Mouse (Mus musculus) forebrain, embryonic 10.5 days (tissue): ENCODE measurements at regions not wholly inside any gene's neighbourhood (a gene's known extent, or its start where the extent isn't known, plus 50 kb on each side); places are given as distances from the start of the nearest gene placed in this dataset.

Source experiments
- DNase-seq: peaks from one replicate; pipeline ENCODE4 v3.0.0-alpha.2; 2017; ENCODE audit warnings: low spot score; ENCODE audit errors: extremely low spot score
- H3K27ac ChIP-seq: fragments of 300-500 bp; sonication (generic); 2 replicates; pipeline ENCODE4 v1.5.1; 2016; ENCODE audit warnings: mild to moderate bottlenecking
- H3K27me3 ChIP-seq: fragments of 300-500 bp; sonication (generic); 2 replicates; pipeline ENCODE4 v1.6.1; 2016; ENCODE audit warnings: mild to moderate bottlenecking; ENCODE audit not compliant: poor library complexity, severe bottlenecking
- H3K36me3 ChIP-seq: fragments of 300-500 bp; sonication (generic); replicated peaks from 2 replicates; pipeline ENCODE4 v1.6.1; 2016; ENCODE audit warnings: mild to moderate bottlenecking, moderate library complexity
- H3K4me1 ChIP-seq: fragments of 300-500 bp; sonication (generic); 2 replicates; pipeline ENCODE4 v1.6.1; 2016
- H3K4me3 ChIP-seq: fragments of 300-500 bp; sonication (generic); 2 replicates; pipeline ENCODE4 v1.5.1; 2016; ENCODE audit warnings: mild to moderate bottlenecking, moderate library complexity
- H3K9me3 ChIP-seq: fragments of 300-500 bp; sonication (generic); 2 replicates; pipeline ENCODE4 v1.6.1; 2016; ENCODE audit warnings: mild to moderate bottlenecking, moderate library complexity
- WGBS: fragments of 180-500 bp; shearing (Covaris S2); methylation state at CpG from one replicate; pipeline ENCODE4 v1.1.7; 2016; 5-methylcytosine and 5-hydroxymethylcytosine counted together

DNA sequence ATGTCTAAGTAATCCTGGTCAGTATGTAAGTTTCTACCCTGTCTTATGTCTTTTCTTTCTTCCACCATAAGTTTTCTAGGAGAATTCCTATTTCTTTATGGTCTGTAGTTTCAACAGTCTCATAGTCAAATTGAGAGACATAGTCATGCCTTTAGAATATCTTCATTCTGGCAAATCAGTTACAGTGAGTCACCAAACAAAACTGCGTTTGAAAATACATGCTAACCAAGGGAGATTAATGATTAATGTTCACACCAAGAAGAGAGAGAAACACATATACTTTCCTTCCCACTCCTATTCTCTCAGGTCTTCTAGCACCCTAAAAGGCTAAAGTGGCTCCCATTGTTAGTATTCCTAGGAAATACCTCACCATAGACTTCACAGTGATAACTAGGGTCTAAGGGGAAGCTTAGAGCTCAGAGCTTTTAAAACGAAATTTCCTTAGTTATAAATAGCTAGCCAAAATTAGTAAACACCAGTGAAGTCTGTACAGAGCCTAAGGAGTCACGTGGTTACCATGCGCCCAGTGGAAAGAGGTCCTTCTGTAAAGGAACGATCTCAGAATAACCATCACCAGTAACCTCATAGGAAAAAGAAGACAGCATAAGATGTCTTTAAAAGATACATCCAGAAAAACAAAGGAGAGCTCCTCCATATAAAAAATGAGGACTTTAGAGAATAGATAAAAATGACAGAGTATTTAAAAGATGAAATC lies 281.8 kb upstream of the Htr2a start:
- WGBS = 91% methylated on average over 5 of the region's 5 CpGs
- no peak for DNase-seq
- Histone ChIP-seq H3K4me3 (no peak overlapping the region), H3K27me3 (no peaks in the 10 kb centered on the region), H3K4me1 (peaks cover 13% of the 10 kb centered on the region), H3K9me3 (no peaks in the 10 kb centered on the region), H3K27ac (no peak overlapping the region), H3K36me3 (no peaks in the 10 kb centered on the region)

DNA sequence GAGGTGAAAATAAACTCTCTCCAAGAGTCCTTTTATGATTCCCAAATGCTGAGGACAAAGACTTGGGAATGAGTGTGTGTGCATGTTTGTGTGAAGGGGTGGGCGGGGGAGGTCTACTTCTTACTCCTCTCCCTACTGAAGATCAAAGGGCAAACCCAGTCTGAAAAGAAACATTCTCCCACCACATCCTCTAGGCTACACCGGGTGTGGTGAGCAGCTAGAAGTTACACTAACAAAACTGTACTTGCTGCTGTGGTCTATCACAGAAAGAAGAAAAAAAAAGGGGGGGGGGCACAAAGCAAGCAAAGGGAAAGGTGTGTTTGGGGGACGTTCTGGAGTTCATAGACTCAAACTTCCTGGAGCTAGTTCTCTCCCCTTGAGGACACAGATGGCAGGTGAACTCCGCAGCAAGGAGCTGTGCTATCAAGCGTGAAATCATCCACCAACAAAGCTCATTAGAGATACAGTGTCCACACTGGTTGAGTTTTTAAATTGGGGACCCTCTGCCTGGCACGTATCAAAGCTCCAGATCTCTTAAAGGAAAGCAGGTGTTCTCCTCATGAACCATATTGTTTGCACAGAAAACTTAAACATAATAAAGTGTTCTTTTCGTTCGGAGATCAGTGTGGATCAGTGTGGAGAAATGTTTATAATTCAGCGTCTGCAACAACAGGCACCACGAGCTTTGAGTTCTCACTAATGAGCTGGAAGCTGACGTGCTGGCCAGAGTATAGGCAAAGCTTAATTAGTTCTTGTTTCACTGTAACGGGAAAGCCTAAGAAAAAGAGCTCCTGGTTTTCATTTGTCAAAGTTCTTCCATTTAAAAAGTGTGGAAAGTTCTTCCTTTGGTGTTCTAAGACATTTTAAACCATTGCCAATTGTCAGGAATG lies 280.7 kb upstream of the Htr2a start:
- peak; percentile 15 for DNase-seq
- Histone ChIP-seq H3K27me3 (no peaks in the 10 kb centered on the region), H3K4me3 (peak overlapping the region; percentile 27; the same call in 1 of the 2 replicates), H3K4me1 (peaks cover 13% of the 10 kb centered on the region), H3K9me3 (no peaks in the 10 kb centered on the region), H3K36me3 (no peaks in the 10 kb centered on the region), H3K27ac (peak overlapping the region; percentile 41; the same call in 1 of the 2 replicates)
- 43% methylated on average over 12 of the region's 12 CpGs for WGBS

DNA sequence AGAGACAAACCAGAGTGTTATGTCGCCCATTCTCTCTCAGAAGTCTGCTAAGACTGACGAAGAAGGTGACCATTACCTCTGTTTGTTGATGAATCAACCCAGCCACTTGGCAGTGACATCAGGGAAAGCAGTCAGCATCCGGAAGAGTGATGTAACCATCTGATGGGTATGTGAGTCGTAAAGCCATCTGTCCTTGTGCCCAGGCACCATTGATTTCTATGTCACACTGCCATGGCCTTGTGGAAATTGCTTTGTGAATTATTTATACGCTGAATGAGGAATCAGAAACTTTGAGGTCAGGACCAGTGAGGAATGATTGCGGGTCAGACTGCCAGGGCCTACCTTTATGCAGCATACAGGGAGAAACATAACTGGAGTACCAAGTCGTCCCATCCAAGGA lies 256.2 kb upstream of the Htr2a start:
- no peak for DNase-seq
- H3K27me3 ChIP-seq = no peaks in the 10 kb centered on the region
- no peaks in the 10 kb centered on the region for H3K9me3 ChIP-seq
- H3K36me3 ChIP-seq = no peaks in the 10 kb centered on the region
- no peak overlapping the region for H3K4me3 ChIP-seq
- H3K4me1 ChIP-seq = no peaks in the 10 kb centered on the region
- H3K27ac ChIP-seq = no peak overlapping the region
- whole genome bisulfite sequencing = 91% methylated on average over 7 of the region's 7 CpGs

DNA sequence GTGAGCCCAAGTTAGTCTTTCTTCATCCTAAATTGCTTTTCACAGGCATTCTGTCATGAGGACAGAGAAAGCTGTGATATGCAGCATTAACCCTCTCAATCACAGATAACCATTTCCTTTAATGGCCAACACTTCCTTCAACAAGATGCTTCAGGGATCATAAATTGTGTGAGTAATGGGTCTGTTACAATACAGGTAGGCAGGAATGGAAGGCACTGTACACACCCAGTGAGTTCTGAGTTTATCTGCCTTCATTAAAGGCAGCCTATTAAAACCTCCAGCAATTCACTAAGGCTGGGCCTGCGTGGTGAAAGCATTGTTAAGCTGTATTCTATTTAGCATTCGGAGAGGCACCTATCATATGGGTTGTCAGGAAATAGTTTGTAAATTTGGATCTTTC lies 248.2 kb upstream of the Htr2a start:
- no peak overlapping the region for H3K27ac ChIP-seq
- WGBS = 82% methylated on average over 2 of the region's 2 CpGs
- no peak overlapping the region for H3K4me3 ChIP-seq
- DNase-seq = no peak
- H3K9me3 ChIP-seq = no peaks in the 10 kb centered on the region
- no peaks in the 10 kb centered on the region for H3K36me3 ChIP-seq
- H3K4me1 ChIP-seq = no peaks in the 10 kb centered on the region
- H3K27me3 ChIP-seq = no peaks in the 10 kb centered on the region

GRCm38 (mm10) chr14:74397202-74397601 lies 243.4 kb upstream of the Htr2a start:
- H3K9me3 ChIP-seq = no peaks in the 10 kb centered on the region
- H3K4me1 ChIP-seq = no peaks in the 10 kb centered on the region
- no peaks in the 10 kb centered on the region for H3K36me3 ChIP-seq
- no peak for DNase-seq
- no peaks in the 10 kb centered on the region for H3K27me3 ChIP-seq
- no peak overlapping the region for H3K27ac ChIP-seq
- no peak overlapping the region for H3K4me3 ChIP-seq
- 92% methylated on average over 3 of the region's 3 CpGs for WGBS

GRCm38 (mm10) chr14:74409441-74409840 lies 231.2 kb upstream of the Htr2a start:
- Histone ChIP-seq H3K27ac (no peak overlapping the region), H3K36me3 (no peaks in the 10 kb centered on the region), H3K4me1 (no peaks in the 10 kb centered on the region), H3K4me3 (no peak overlapping the region), H3K27me3 (no peaks in the 10 kb centered on the region), H3K9me3 (no peaks in the 10 kb centered on the region)
- no peak for DNase-seq
- WGBS = 70% methylated on average over 1 of the region's 1 CpGs

- Histone ChIP-seq H3K27me3 (no peaks in the 10 kb centered on the region), H3K9me3 (no peaks in the 10 kb centered on the region), H3K27ac (no peak overlapping the region), H3K4me1 (no peaks in the 10 kb centered on the region), H3K4me3 (no peak overlapping the region), H3K36me3 (no peaks in the 10 kb centered on the region)
- 76% methylated on average over 3 of the region's 3 CpGs for WGBS
- no peak for DNase-seq
These were observed 212.4 kb upstream of the Htr2a start for GRCm38 (mm10) chr14:74428226-74428625.

GRCm38 (mm10) chr14:74464027-74464682 lies 176.5 kb upstream of the Htr2a start:
- Histone ChIP-seq H3K9me3 (no peaks in the 10 kb centered on the region), H3K27me3 (no peaks in the 10 kb centered on the region), H3K27ac (no peak overlapping the region), H3K36me3 (no peaks in the 10 kb centered on the region), H3K4me1 (peaks cover 6% of the 10 kb centered on the region; the same call in 1 of the 2 replicates), H3K4me3 (no peak overlapping the region)
- no peak for DNase-seq
- 49% methylated on average over 2 of the region's 2 CpGs for WGBS

GRCm38 (mm10) chr14:74495504-74495903 lies 145.1 kb upstream of the Htr2a start:
- no peak for DNase-seq
- no peak overlapping the region for H3K27ac ChIP-seq
- no peaks in the 10 kb centered on the region for H3K4me1 ChIP-seq
- no peak overlapping the region for H3K4me3 ChIP-seq
- no peaks in the 10 kb centered on the region for H3K27me3 ChIP-seq
- H3K9me3 ChIP-seq = no peaks in the 10 kb centered on the region
- H3K36me3 ChIP-seq = no peaks in the 10 kb centered on the region

GRCm38 (mm10) chr14:74511521-74511920 lies 129.1 kb upstream of the Htr2a start:
- Histone ChIP-seq H3K4me1 (no peaks in the 10 kb centered on the region), H3K9me3 (no peaks in the 10 kb centered on the region), H3K4me3 (no peak overlapping the region), H3K36me3 (no peaks in the 10 kb centered on the region), H3K27ac (no peak overlapping the region), H3K27me3 (no peaks in the 10 kb centered on the region)
- WGBS = 82% methylated on average over 2 of the region's 2 CpGs
- no peak for DNase-seq

GRCm38 (mm10) chr14:74516451-74516850 lies 124.2 kb upstream of the Htr2a start:
- no peaks in the 10 kb centered on the region for H3K27me3 ChIP-seq
- 82% methylated on average over 3 of the region's 3 CpGs for WGBS
- no peak overlapping the region for H3K27ac ChIP-seq
- H3K4me1 ChIP-seq = no peaks in the 10 kb centered on the region
- DNase-seq = no peak
- no peak overlapping the region for H3K4me3 ChIP-seq
- H3K36me3 ChIP-seq = no peaks in the 10 kb centered on the region
- H3K9me3 ChIP-seq = no peaks in the 10 kb centered on the region

DNA sequence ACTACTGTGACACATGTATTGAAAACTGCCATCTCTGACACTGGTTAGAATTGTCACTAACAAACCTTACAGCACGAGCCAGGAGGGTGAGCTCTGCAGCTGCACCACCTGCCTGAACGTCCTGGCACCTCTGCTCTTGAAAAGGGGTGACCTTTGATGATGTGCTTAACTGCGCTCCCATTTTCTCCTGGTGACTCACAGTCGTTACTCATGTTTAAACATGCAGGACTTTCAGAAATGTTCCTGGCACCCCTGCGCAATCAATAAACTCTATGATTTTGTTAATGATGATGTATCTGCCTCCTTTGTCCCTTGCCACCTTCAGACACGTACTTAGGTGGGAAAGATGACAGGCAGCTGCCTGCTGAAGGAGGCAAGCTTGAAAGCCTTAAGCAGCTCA lies 121.1 kb upstream of the Htr2a start:
- Histone ChIP-seq H3K9me3 (no peaks in the 10 kb centered on the region), H3K4me3 (no peak overlapping the region), H3K36me3 (no peaks in the 10 kb centered on the region), H3K27me3 (no peaks in the 10 kb centered on the region), H3K27ac (no peak overlapping the region), H3K4me1 (no peaks in the 10 kb centered on the region)
- DNase-seq = no peak
- WGBS = 79% methylated on average over 6 of the region's 6 CpGs

DNA sequence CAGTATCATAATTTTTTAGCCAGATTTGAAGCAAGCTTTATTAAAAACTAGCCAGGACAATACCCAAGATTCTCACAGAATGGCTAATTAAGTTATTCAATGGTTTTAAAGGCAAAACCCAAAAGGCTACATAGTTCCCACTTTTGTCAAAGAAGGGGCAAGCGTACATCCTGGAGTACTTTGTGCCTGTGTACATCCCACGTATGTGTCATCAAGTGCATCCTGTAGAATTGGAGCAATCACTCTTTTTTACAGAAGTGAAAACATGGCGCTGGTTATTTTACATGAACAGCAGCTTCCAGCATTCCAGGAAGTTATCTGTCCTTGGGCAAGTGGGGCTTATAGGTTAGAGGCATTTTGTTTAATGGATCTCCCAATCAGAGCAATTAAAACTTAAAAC lies 119.0 kb upstream of the Htr2a start:
- H3K4me3 ChIP-seq = no peak overlapping the region
- no peaks in the 10 kb centered on the region for H3K9me3 ChIP-seq
- no peaks in the 10 kb centered on the region for H3K4me1 ChIP-seq
- H3K36me3 ChIP-seq = no peaks in the 10 kb centered on the region
- H3K27ac ChIP-seq = no peak overlapping the region
- H3K27me3 ChIP-seq = no peaks in the 10 kb centered on the region
- DNase-seq = no peak
- WGBS = 92% methylated on average over 3 of the region's 3 CpGs
